Mouse (Mus musculus): Measurements from ENCODE around the gene Eral1. TPM values are rescaled to one million over a fixed set of nuclear protein-coding genes. Genes with fewer than 3 reads are reported as not detected.
A peak's percentile ranks its signal among the peaks of the same experiment; 100 is the strongest.

The Eral1 gene
- polyA plus RNA-seq, 1 experiment from 2014 or later, result 19.1 TPM

GRCm38 (mm10) chr11:78114676-78115366 is 34.6 kb upstream of the Eral1 start:
- no peak for DNase-seq

GRCm38 (mm10) chr11:78113616-78114015 is 33.4 kb upstream of the Eral1 start:
- Histone ChIP-seq H3K4me2 (no peak overlapping the region), H3K9me3 (replicated peaks) (no peaks in the 10 kb centered on the region), H3K27ac (0 out of 2 replicates have a peak overlapping the region, but pooled peaks have one; percentile 36), H3K4me3 (replicated peaks) (no peak overlapping the region), H3K4me1 (replicated peaks) (peaks cover 56% of the 10 kb centered on the region), H3K36me3 (no peaks in the 10 kb centered on the region), H3K27me3 (no peaks in the 10 kb centered on the region), H3K9ac (no peak overlapping the region)
- 71% methylated on average over 2 of the region's 2 CpGs for WGBS (ENCODE audit: insufficient replicate concordance)
- ATAC-seq (ENCODE audit: low read depth), result no peak
- no peak for DNase-seq

More at GRCm38 (mm10) chr11:78114676-78115366, 34.6 kb upstream of the Eral1 start:
- peak overlapping the region; percentile 81 for H3K27ac ChIP-seq
- peak overlapping the region; percentile 73 for H3K4me2 ChIP-seq
- WGBS (ENCODE audit: insufficient replicate concordance), result 10% methylated on average over 19 of the region's 19 CpGs
- H3K36me3 ChIP-seq, result no peaks in the 10 kb centered on the region
- H3K27me3 ChIP-seq, result no peaks in the 10 kb centered on the region
- H3K4me3 ChIP-seq (replicated peaks), result peak overlapping the region; percentile 77
- H3K9me3 ChIP-seq (replicated peaks), result no peaks in the 10 kb centered on the region
- H3K9ac ChIP-seq, result peak overlapping the region; percentile 79
- ATAC-seq (ENCODE audit: low read depth), result no peak
- peaks cover 64% of the 10 kb centered on the region for H3K4me1 ChIP-seq (replicated peaks)

- Histone ChIP-seq H3K4me1 (replicated peaks) (peaks cover 28% of the 10 kb centered on the region), H3K27ac (0 out of 2 replicates have a peak overlapping the region, but pooled peaks have one; percentile 31), H3K36me3 (peaks cover 8% of the 10 kb centered on the region), H3K9me3 (replicated peaks) (no peaks in the 10 kb centered on the region), H3K9ac (no peak overlapping the region), H3K4me2 (no peak overlapping the region), H3K4me3 (replicated peaks) (no peak overlapping the region), H3K27me3 (no peaks in the 10 kb centered on the region)
- DNase-seq (no peak), ATAC-seq (ENCODE audit: low read depth) (no peak)
- WGBS (ENCODE audit: insufficient replicate concordance), result 74% methylated on average over 5 of the region's 5 CpGs
Measured at GRCm38 (mm10) chr11:78104501-78104900, 24.3 kb upstream of the Eral1 start.

GRCm38 (mm10) chr11:78102958-78103747 is 23.0 kb upstream of the Eral1 start:
- Histone ChIP-seq H3K27ac (peak overlapping the region; percentile 54), H3K4me3 (replicated peaks) (no peak overlapping the region), H3K27me3 (no peaks in the 10 kb centered on the region), H3K9ac (no peak overlapping the region), H3K4me1 (replicated peaks) (peaks cover 27% of the 10 kb centered on the region), H3K36me3 (peaks cover 8% of the 10 kb centered on the region), H3K9me3 (replicated peaks) (no peaks in the 10 kb centered on the region), H3K4me2 (no peak overlapping the region)
- ATAC-seq (ENCODE audit: low read depth) (peak; percentile 68), DNase-seq (peak; percentile 49)
- WGBS (ENCODE audit: insufficient replicate concordance), result 36% methylated on average over 5 of the region's 5 CpGs

GRCm38 (mm10) chr11:78102142-78102541 is 22.0 kb upstream of the Eral1 start:
- 0 out of 2 replicates have a peak overlapping the region, but pooled peaks have one; percentile 54 for H3K27ac ChIP-seq
- no peaks in the 10 kb centered on the region for H3K27me3 ChIP-seq
- 59% methylated on average over 5 of the region's 5 CpGs for WGBS (ENCODE audit: insufficient replicate concordance)
- no peak overlapping the region for H3K9ac ChIP-seq
- ATAC-seq (ENCODE audit: low read depth) (no peak), DNase-seq (no peak)
- no peak overlapping the region for H3K4me2 ChIP-seq
- no peak overlapping the region for H3K4me3 ChIP-seq (replicated peaks)
- H3K4me1 ChIP-seq (replicated peaks), result peaks cover 32% of the 10 kb centered on the region
- H3K36me3 ChIP-seq, result peaks cover 8% of the 10 kb centered on the region
- no peaks in the 10 kb centered on the region for H3K9me3 ChIP-seq (replicated peaks)

GRCm38 (mm10) chr11:78100746-78101145 is 20.6 kb upstream of the Eral1 start:
- Histone ChIP-seq H3K4me1 (replicated peaks) (peaks cover 43% of the 10 kb centered on the region), H3K27me3 (no peaks in the 10 kb centered on the region), H3K4me3 (replicated peaks) (no peak overlapping the region), H3K9me3 (replicated peaks) (no peaks in the 10 kb centered on the region), H3K9ac (no peak overlapping the region), H3K36me3 (0 out of 2 replicates have a peak, but pooled peaks cover 2% of the 10 kb centered on the region), H3K27ac (peak overlapping the region; percentile 21; the same call in 1 of the 2 replicates), H3K4me2 (no peak overlapping the region)
- WGBS (ENCODE audit: insufficient replicate concordance), result 64% methylated on average over 11 of the region's 11 CpGs
- DNase-seq (no peak), ATAC-seq (ENCODE audit: low read depth) (no peak)

GRCm38 (mm10) chr11:78097077-78097476 is 16.9 kb upstream of the Eral1 start:
- no peaks in the 10 kb centered on the region for H3K9me3 ChIP-seq (replicated peaks)
- H3K4me2 ChIP-seq, result peak overlapping the region; percentile 28
- H3K9ac ChIP-seq, result peak overlapping the region; percentile 8; the same call in 1 of the 2 replicates
- DNase-seq (no peak), ATAC-seq (ENCODE audit: low read depth) (no peak)
- no peaks in the 10 kb centered on the region for H3K27me3 ChIP-seq
- H3K4me1 ChIP-seq (replicated peaks), result peaks cover 45% of the 10 kb centered on the region
- 0 out of 2 replicates have a peak, but pooled peaks cover 2% of the 10 kb centered on the region for H3K36me3 ChIP-seq
- H3K27ac ChIP-seq, result no peak overlapping the region
- WGBS (ENCODE audit: insufficient replicate concordance), result 22% methylated on average over 3 of the region's 3 CpGs
- H3K4me3 ChIP-seq (replicated peaks), result no peak overlapping the region

GRCm38 (mm10) chr11:78095144-78095516 is 14.9 kb upstream of the Eral1 start:
- Histone ChIP-seq H3K4me1 (replicated peaks) (peaks cover 36% of the 10 kb centered on the region), H3K4me2 (peak overlapping the region; percentile 90), H3K4me3 (replicated peaks) (peak overlapping the region; percentile 72), H3K27me3 (no peaks in the 10 kb centered on the region), H3K36me3 (0 out of 2 replicates have a peak, but pooled peaks cover 2% of the 10 kb centered on the region), H3K9me3 (replicated peaks) (no peaks in the 10 kb centered on the region), H3K9ac (peak overlapping the region; percentile 70), H3K27ac (no peak overlapping the region)
- ATAC-seq (ENCODE audit: low read depth), result no peak
- WGBS (ENCODE audit: insufficient replicate concordance), result 27% methylated on average over 5 of the region's 5 CpGs
- DNase-seq, result no peak

GRCm38 (mm10) chr11:78094504-78095143 is 14.4 kb upstream of the Eral1 start, which contains the start of gene Fam222b:
Gene Fam222b (plus strand): TSS chr11:78094660.
- peak within 1 kb of the TSS; percentile 90 for H3K4me2 ChIP-seq
- H3K27ac ChIP-seq, result peak within 1 kb of the TSS; percentile 9; the same call in 1 of the 2 replicates
- under 1% methylated on average over 38 of the region's 38 CpGs for WGBS (ENCODE audit: insufficient replicate concordance)
- no peaks in the 10 kb centered on the region for H3K9me3 ChIP-seq (replicated peaks)
- peak; percentile 93 for ATAC-seq (ENCODE audit: low read depth)
- H3K27me3 ChIP-seq, result no peaks in the 10 kb centered on the region
- H3K4me3 ChIP-seq (replicated peaks), result peak within 1 kb of the TSS; percentile 72
- peak within 1 kb of the TSS; percentile 70 for H3K9ac ChIP-seq
- DNase-seq, result peak; percentile 89
- H3K36me3 ChIP-seq, result 0 out of 2 replicates have a peak, but pooled peaks cover 1% of the 10 kb centered on the region
- H3K4me1 ChIP-seq (replicated peaks), result peaks cover 36% of the 10 kb centered on the region

- peak overlapping the region; percentile 70 for H3K9ac ChIP-seq
Measured at GRCm38 (mm10) chr11:78094137-78094503, 13.9 kb upstream of the Eral1 start.

More at GRCm38 (mm10) chr11:78094137-78094503, 13.9 kb upstream of the Eral1 start:
- Histone ChIP-seq H3K4me1 (replicated peaks) (peaks cover 36% of the 10 kb centered on the region), H3K4me2 (peak overlapping the region; percentile 90), H3K27me3 (no peaks in the 10 kb centered on the region), H3K36me3 (no peaks in the 10 kb centered on the region), H3K9me3 (replicated peaks) (no peaks in the 10 kb centered on the region), H3K4me3 (replicated peaks) (peak overlapping the region; percentile 72), H3K27ac (peak overlapping the region; percentile 9; the same call in 1 of the 2 replicates)
- DNase-seq (no peak), ATAC-seq (ENCODE audit: low read depth) (peak; percentile 30; the same call in 1 of the 2 replicates)
- WGBS (ENCODE audit: insufficient replicate concordance), result 47% methylated on average over 11 of the region's 11 CpGs

Measured in liver, embryonic 13.5 days (tissue).